Mouse (Mus musculus) heart, postnatal 36 days (tissue): ENCODE results near the gene Lin54. TPM values are rescaled to one million over a fixed set of nuclear protein-coding genes. Genes with fewer than 3 reads are reported as not detected.

Source experiments
- DNase-seq, 2 experiments: peaks; one replicate each; pipeline ENCODE4 v3.0.0; 2021 to 2022
- intact Hi-C: fragments of 180-260 bp; cut with DNase I; formaldehyde crosslinking; loops from one replicate; pipeline ENCODE4 v1.15.1; 2025
- total RNA-seq, 2 experiments: library from RNA; stranded (reverse); gene quantifications; 2 replicates each; pipeline ENCODE4 v1.2.3; 2021

The Lin54 gene
- total RNA-seq: 1 to 10 TPM; 8.3 to 8.6 TPM

- intact Hi-C loops: loop anchor here (1.0 to 10.0 kb wide), 3 partner anchors 18 to 526 kb away; partner anchors contain the start of genes 4930524J08Rik, Cops4 and Hnrnpd
- DNase-seq: peak; percentile 80 to 84
These were observed at the start of gene Lin54 for GRCm38 (mm10) chr5:100500458-100500961. Gene Lin54, minus strand, starts transcription at chr5:100500639.

GRCm38 (mm10) chr5:100550151-100550550 is 49.7 kb upstream of the Lin54 start:
- DNase-seq: no peak
- intact Hi-C loops: no loop called here

DNA sequence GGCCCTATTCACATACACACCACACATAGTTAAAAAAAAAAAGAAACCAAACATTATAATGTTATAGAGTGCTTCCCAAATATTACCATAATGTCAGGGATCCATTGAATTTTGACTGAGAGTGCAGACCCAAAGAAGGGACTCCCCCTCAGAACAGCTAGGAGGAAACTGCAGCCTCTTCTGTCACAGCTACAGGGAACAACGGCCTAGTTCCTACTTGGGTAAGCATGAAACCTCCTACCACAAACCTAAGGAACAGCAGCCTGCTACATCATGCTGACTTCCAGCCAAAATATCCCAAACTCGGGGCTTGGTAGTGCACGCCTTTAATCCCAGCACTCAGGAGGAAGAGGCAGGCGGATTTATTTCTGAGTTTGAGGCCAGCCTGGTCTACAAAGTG is 48.9 kb upstream of the Lin54 start:
- intact Hi-C loops: loop anchor here (5.0 to 10.0 kb wide), 3 partner anchors 113 to 365 kb away; no protein-coding TSS in a partner anchor
- no peak for DNase-seq

DNA sequence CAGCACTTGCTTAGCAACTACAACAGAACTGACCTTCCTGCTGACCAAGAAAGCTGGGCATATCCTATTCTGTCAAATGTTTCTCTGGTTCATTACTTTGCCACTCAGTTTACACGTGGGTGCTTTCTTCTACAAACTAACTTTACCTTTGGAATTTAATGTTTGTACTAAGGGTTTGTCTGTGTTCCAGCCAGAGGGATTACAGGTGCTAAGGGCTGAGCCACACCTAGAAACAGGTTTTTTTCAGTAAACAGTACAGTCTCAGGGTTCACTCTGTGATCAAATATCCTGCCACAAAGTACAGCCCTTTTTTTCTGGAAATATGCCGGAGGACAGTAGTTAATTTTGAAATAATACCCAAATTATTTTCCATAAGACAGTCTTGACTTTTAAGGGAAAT is 47.8 kb upstream of the Lin54 start:
- no peak for DNase-seq
- intact Hi-C loops: loop anchor here (5.0 to 10.0 kb wide), 3 partner anchors 114 to 367 kb away; no protein-coding TSS in a partner anchor

DNA sequence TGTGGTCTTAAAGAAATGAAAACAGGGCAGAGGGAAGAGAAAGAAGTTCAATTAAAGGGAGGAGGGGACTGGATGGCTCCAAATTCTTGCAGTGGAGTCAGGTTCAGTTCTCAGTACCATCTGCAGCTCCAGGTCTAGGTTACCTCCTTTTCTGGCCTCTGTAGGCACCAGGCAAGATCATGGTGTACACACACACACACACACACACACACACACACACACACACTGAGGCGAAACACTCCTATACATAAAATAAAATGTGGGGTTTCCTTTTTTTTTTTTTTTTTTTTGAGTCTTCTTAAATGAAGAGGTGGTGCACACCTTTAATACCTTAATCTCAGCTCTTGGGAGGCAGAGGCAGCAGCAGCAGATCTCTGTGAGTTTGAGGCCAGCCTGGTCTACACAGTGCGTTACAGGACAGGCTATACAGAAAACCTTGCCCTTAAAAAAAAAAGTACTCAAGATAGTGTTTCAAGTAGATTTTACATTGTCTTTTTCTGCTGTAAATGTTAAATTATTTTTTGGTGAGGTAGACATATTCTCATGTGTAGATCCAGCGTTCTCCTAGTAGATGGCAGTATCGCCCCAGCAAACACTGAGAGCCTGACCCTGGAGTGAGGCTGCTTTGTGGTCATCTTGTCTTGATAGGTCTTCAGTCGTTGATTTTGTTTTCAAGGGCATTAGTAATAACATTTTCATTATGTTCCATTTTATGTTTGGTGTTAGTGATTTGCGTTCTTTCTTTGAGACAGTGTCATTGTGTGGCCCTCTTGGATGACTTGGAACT is 46.0 kb upstream of the Lin54 start:
- intact Hi-C loops: loop anchor here (5.0 to 10.0 kb wide), 3 partner anchors 116 to 368 kb away; no protein-coding TSS in a partner anchor
- no peak for DNase-seq

- peak in 1 of 2 experiments; percentile 21 for DNase-seq
- intact Hi-C loops: loop anchor here (5.0 kb wide), 1 partner anchor 164 kb away; no protein-coding TSS in a partner anchor
These were observed 36.2 kb upstream of the Lin54 start for GRCm38 (mm10) chr5:100536638-100537037.

GRCm38 (mm10) chr5:100535826-100536225 is 35.4 kb upstream of the Lin54 start:
- no peak for DNase-seq
- intact Hi-C loops: loop anchor here (5.0 kb wide), 1 partner anchor 164 kb away; no protein-coding TSS in a partner anchor

GRCm38 (mm10) chr5:100526164-100526563 is 25.7 kb upstream of the Lin54 start:
- intact Hi-C loops: no loop called here

DNA sequence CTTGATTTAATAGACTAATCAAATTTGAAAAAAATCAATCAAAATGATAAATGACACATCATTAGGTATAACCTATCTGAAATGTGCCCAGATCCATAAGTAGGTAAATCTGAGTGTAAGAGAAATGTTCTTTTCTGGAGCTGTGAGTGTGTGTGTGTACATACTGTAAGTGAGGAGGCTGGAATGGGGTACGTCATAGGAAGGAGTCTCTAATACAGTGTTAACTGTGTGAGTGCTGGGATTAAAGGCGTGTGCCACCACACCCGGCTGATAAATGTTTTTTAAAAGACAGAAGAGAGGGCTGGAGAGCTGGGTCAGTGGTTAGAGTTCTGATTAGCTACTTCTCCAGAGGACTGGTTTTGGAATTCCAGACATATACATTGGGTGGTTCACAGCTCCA is 25.2 kb upstream of the Lin54 start:
- intact Hi-C loops: no loop called here
- DNase-seq: no peak

More at GRCm38 (mm10) chr5:100526164-100526563, 25.7 kb upstream of the Lin54 start:
- DNase-seq: peak; percentile 25 to 42

- intact Hi-C loops: no loop called here
These were observed 24.5 kb upstream of the Lin54 start for GRCm38 (mm10) chr5:100524921-100525320.

GRCm38 (mm10) chr5:100523331-100523730 is 22.9 kb upstream of the Lin54 start:
- no peak for DNase-seq
- intact Hi-C loops: no loop called here

More at GRCm38 (mm10) chr5:100524921-100525320, 24.5 kb upstream of the Lin54 start:
- no peak for DNase-seq

GRCm38 (mm10) chr5:100520223-100520622 is 19.8 kb upstream of the Lin54 start:
- no peak for DNase-seq
- intact Hi-C loops: no loop called here

DNA sequence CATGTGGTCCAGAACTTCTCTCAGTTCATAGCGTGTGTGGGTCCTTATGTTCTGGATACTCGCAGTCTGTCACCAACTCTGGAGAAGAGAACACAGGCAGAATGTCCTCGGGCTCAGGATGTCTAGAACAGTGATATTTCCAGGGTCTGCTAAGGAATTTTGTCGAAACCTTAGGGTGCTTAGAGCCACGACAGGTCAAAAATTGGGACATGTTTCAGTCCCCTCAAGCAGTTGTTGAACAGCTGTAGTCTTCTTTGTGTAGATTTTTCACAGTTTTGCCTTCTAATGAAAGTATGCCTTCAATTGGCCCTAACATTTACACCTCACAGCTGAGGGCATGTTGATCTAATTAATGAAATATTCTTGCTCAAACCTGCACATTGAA is 18.6 kb upstream of the Lin54 start:
- intact Hi-C loops: loop anchor here (5.0 kb wide), 1 partner anchor 102 kb away; the partner anchor contains the start of gene Sec31a

GRCm38 (mm10) chr5:100518049-100519026 is 17.9 kb upstream of the Lin54 start, which contains the start of gene Cops4:
Gene Cops4, plus strand, starts transcription at chr5:100518309.
- intact Hi-C loops: loop anchor here (1.0 to 5.0 kb wide), 2 partner anchors 18 to 101 kb away; partner anchors contain the start of genes Lin54 and Sec31a
- peak; percentile 95 to 96 for DNase-seq

More for the DNA sequence above, 18.6 kb upstream of the Lin54 start:
- no peak for DNase-seq

GRCm38 (mm10) chr5:100512576-100512975 is 12.1 kb upstream of the Lin54 start:
- no peak for DNase-seq
- intact Hi-C loops: no loop called here

GRCm38 (mm10) chr5:100509247-100509646 is 8.8 kb upstream of the Lin54 start:
- DNase-seq: no peak
- intact Hi-C loops: loop anchor here (10.0 kb wide), 1 partner anchor 534 kb away; the partner anchor contains the start of genes 4930524J08Rik and Hnrnpd

DNA sequence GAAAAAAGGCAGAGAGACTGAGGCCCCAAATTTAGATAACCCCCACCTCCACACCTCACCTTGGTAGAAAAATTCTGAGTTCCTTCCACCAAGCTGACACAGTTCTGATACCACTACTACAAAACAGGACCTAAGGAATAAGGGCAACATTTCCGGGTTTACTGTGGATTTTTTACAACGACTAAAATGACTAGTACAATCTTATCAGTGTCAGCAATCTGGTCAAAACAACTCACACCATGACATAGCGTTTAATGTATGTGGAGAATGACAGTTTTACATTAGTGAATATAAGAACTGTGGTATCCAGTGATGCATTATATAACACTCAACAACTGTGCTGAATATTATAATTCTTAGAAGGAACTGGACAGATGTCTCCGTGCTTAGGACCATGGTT is 828 bp upstream of the Lin54 start:
- intact Hi-C loops: loop anchor here (5.0 to 10.0 kb wide), 2 partner anchors 74 to 526 kb away; partner anchors contain the start of genes 4930524J08Rik and Hnrnpd
- no peak for DNase-seq

DNA sequence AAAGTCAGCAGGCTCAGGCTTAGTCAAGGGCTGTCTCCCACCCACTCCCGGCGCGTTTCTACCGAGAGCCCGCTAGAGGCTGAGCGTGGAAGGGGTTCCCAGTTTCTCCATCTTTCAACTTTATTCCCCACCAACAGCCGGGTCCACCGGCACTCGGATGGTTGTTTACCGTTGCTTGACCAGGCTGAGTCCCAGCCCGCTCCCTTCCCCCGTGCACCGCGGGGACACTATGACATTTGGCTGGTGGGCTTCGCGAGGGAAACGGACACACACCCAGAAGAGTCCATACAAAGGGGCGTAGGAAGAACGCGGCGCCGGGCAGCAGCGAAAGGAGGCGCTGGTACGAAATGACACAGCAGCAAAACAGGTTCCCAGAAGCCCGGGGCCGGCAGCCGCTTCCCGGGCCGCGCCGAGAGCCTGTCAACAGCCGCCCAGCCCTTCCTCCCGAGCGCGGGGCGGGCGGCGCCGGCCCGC is 571 bp downstream of the Lin54 start:
- intact Hi-C loops: loop anchor here (1.0 to 10.0 kb wide), 3 partner anchors 18 to 525 kb away; partner anchors contain the start of genes 4930524J08Rik, Cops4 and Hnrnpd
- DNase-seq: peak; percentile 20 to 27

GRCm38 (mm10) chr5:100499243-100499642 is 1.2 kb downstream of the Lin54 start:
- no peak for DNase-seq
- intact Hi-C loops: no loop called here
